Mouse (Mus musculus): ENCODE results near the gene Ccdc92b.
"Not testable (repeated sequence)": the region's sequence is repeated elsewhere in the genome, so short reads cannot be mapped to it uniquely, and the experiment has no call there.

Gene Ccdc92b

GRCm38 (mm10) chr11:74619201-74619955 is at the start of gene Ccdc92b:
Ccdc92b (plus strand) TSS chr11:74619605.
- DNase-seq (ENCODE audit: low read depth, low spot score) = peak; percentile 38

- DNase-seq (ENCODE audit: low read depth, low spot score) = no peak
Measured at GRCm38 (mm10) chr11:74569735-74570134, 49.7 kb upstream of the Ccdc92b start.

GRCm38 (mm10) chr11:74572459-74573061 is 46.8 kb upstream of the Ccdc92b start:
- peak; percentile 62 for DNase-seq (ENCODE audit: low read depth, low spot score)

- no peak for DNase-seq (ENCODE audit: low read depth, low spot score)
Measured at GRCm38 (mm10) chr11:74574768-74575434, 44.5 kb upstream of the Ccdc92b start.

GRCm38 (mm10) chr11:74575940-74576339 is 43.5 kb upstream of the Ccdc92b start:
- no peak for DNase-seq (ENCODE audit: low read depth, low spot score)

- DNase-seq (ENCODE audit: low read depth, low spot score) = no peak
Measured at GRCm38 (mm10) chr11:74577068-74577467, 42.3 kb upstream of the Ccdc92b start.

GRCm38 (mm10) chr11:74581333-74581732 is 38.1 kb upstream of the Ccdc92b start:
- DNase-seq (ENCODE audit: low read depth, low spot score) = not testable (repeated sequence)

GRCm38 (mm10) chr11:74582464-74582863 is 36.9 kb upstream of the Ccdc92b start:
- DNase-seq (ENCODE audit: low read depth, low spot score) = no peak

- DNase-seq (ENCODE audit: low read depth, low spot score) = no peak
Measured at GRCm38 (mm10) chr11:74583824-74584349, 35.5 kb upstream of the Ccdc92b start.

- DNase-seq (ENCODE audit: low read depth, low spot score) = peak; percentile 44
Measured at GRCm38 (mm10) chr11:74584946-74585723, 34.3 kb upstream of the Ccdc92b start.

- DNase-seq (ENCODE audit: low read depth, low spot score) = no peak
Measured at GRCm38 (mm10) chr11:74586401-74586800, 33.0 kb upstream of the Ccdc92b start.

GRCm38 (mm10) chr11:74589401-74590238 is 29.8 kb upstream of the Ccdc92b start:
- no peak for DNase-seq (ENCODE audit: low read depth, low spot score)

GRCm38 (mm10) chr11:74590239-74590596 is 29.2 kb upstream of the Ccdc92b start:
- DNase-seq (ENCODE audit: low read depth, low spot score) = no peak

- no peak for DNase-seq (ENCODE audit: low read depth, low spot score)
Measured at GRCm38 (mm10) chr11:74590691-74591090, 28.7 kb upstream of the Ccdc92b start.

- DNase-seq (ENCODE audit: low read depth, low spot score) = no peak
Measured at GRCm38 (mm10) chr11:74592246-74592645, 27.2 kb upstream of the Ccdc92b start.

GRCm38 (mm10) chr11:74597283-74597989 is 22.0 kb upstream of the Ccdc92b start:
- no peak for DNase-seq (ENCODE audit: low read depth, low spot score)

GRCm38 (mm10) chr11:74597990-74598337 is 21.4 kb upstream of the Ccdc92b start:
- no peak for DNase-seq (ENCODE audit: low read depth, low spot score)

- DNase-seq (ENCODE audit: low read depth, low spot score) = no peak
Measured at GRCm38 (mm10) chr11:74602286-74602685, 17.1 kb upstream of the Ccdc92b start.

- no peak for DNase-seq (ENCODE audit: low read depth, low spot score)
Measured at GRCm38 (mm10) chr11:74610068-74610467, 9.3 kb upstream of the Ccdc92b start.

GRCm38 (mm10) chr11:74610545-74611176 is 8.7 kb upstream of the Ccdc92b start, which contains the start of gene Rap1gap2:
Rap1gap2 (minus strand) TSS chr11:74610915.
- DNase-seq (ENCODE audit: low read depth, low spot score) = no peak

Measured in 3T3-L1 (cell line).